Mouse (Mus musculus): Measurements from ENCODE around the gene Slc16a10. TPM values are rescaled to one million over a fixed set of nuclear protein-coding genes. Genes with fewer than 3 reads are reported as not detected.
"Not testable (repeated sequence)": the region's sequence is repeated elsewhere in the genome, so short reads cannot be mapped to it uniquely, and the experiment has no call there.

Gene Slc16a10
- total RNA-seq, 2 experiments from 2014 or later = 27.7 to 28.0 TPM

- DNase-seq = peak; percentile 75
Measured at GRCm38 (mm10) chr10:40024554-40025428, 117.3 kb downstream of the Slc16a10 start, which contains the start of gene Mfsd4b1. Mfsd4b1 (minus strand) TSS chr10:40025268.

DNA sequence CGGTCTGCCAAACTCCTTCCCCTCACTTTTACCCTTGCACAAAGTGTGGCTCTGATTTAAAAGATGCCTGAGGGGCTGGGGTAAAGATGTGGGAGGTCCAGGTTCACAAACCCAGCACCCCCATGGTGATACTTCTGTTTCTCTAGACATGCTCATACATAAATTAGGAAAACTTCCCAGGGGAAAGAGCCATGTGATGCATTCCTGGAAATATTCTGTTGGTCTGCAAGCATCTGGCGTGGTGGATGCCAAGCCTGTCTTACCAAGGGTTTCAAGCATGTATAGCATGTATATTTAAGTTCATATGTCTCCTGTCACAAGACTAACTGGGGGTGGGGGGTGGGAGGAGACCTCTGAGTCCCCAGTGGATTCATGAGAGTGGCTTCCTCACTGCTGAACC, 121.7 kb downstream of the Slc16a10 start:
- DNase-seq = no peak

DNA sequence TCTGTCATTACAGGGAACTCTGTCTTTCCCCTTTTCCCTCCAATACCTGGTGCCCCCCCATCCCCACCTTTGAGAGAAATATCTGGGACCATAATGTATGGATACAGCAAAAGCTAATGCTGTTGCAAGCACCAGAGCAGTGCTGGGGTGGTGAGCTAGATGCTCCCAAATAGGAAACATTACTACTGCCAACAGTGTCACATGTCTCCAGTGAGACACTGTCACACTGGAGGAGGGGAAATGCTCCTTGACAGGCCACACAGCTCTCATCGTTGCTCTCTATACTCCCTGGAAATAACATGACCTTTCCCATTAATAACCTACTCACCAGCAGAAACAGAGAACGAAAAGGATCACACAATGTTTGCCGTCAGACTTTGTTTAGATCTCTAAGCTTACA, 122.6 kb downstream of the Slc16a10 start:
- no peak for DNase-seq

GRCm38 (mm10) chr10:40018261-40018860, 123.7 kb downstream of the Slc16a10 start:
- no peak for DNase-seq

- no peak for DNase-seq
Measured at GRCm38 (mm10) chr10:40009591-40009990, 132.5 kb downstream of the Slc16a10 start.

GRCm38 (mm10) chr10:40008847-40009246, 133.2 kb downstream of the Slc16a10 start:
- not testable (repeated sequence) for DNase-seq

DNA sequence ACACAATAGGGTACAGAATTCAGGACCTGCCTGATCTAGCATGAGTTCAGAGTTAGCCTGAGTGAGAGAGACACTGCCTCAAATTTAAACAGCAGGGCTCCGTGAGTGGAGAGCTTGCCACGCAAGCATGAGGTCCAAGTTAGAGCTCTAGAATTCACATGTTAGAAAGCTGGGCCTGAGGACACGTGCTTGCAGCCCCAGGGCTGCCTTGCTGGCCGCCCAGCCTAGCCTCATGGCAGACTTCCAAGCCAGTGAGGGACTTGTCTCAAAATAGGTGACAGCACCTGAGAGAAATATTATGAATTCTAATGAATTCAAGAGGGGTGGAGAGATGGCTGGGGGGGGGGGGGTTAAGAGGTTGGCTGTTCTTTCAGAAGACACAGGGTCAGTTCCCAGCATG, 134.1 kb downstream of the Slc16a10 start:
- DNase-seq = no peak

GRCm38 (mm10) chr10:40006963-40007362, 135.1 kb downstream of the Slc16a10 start:
- DNase-seq = no peak

DNA sequence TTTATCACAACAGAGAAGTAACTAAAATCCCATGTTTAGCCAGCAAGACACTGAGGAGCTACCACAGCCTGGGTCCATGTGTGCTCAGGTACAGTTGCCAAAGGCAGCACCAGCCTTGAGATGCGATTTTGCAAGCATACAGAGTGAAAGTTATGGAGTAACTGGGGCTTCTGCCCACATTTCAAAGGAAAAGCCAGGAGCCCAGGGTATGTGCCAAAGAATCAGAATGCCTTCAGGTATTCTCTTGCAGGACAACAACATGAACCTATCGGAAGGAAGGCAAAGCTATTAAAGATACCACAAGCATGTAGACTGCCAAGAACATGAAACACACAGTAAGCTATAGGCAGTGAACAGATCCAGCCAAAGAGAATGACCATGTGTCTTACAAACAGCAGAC, 141.3 kb downstream of the Slc16a10 start:
- DNase-seq = no peak

DNA sequence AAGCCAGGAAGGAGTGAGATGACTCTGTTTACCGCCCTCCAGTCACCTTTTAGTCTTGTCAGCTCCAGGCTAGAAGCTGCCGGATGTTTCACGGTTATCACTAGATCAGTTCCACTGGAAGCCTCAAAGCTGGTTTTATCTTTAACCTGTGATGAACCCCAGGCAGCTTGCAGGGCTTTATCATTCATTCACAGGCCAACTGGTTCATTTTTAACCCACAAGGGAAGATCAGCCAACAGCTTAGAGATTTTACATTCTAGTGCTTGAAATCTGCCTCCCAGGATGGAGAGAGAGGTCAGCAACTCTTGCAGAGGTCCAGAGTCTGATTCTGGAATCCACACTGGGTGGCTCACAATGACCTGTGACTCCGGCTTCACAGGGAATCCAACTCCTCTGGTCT, 150.9 kb downstream of the Slc16a10 start:
- no peak for DNase-seq

GRCm38 (mm10) chr10:39986466-39986865, 155.6 kb downstream of the Slc16a10 start, which contains the start of gene Mfsd4b5:
Mfsd4b5 (minus strand) TSS chr10:39986646.
- no peak for DNase-seq

Other genes with a start within 250 kb of the Slc16a10 start
- 1 to 10 TPM; 3.0 to 3.1 TPM for gene Mfsd4b4, start 243.0 kb downstream of the Slc16a10 start, total RNA-seq (2021)
- under 1 TPM; 0.29 to 0.40 TPM for gene Mfsd4b2, start 215.3 kb downstream of the Slc16a10 start, total RNA-seq (2021)
- 1 to 10 TPM; 2.1 to 2.4 TPM for gene Mfsd4b3, start 182.1 kb downstream of the Slc16a10 start, total RNA-seq (2021)
- under 1 TPM; 0.52 TPM for gene Mfsd4b5, start 155.6 kb downstream of the Slc16a10 start, total RNA-seq (2021)
- gene Mfsd4b1, start 117.0 kb downstream of the Slc16a10 start, total RNA-seq (2021) = under 1 TPM; 0.40 to 0.65 TPM
- 10 to 100 TPM; 18.7 to 20.3 TPM for gene Rpf2, start 104.8 kb upstream of the Slc16a10 start, total RNA-seq (2021)
- 10 to 100 TPM; 28.2 to 30.1 TPM for gene Gtf3c6, start 115.8 kb upstream of the Slc16a10 start, total RNA-seq (2021)
- 10 to 100 TPM; 16.7 to 21.3 TPM for gene Amd1, start 159.9 kb upstream of the Slc16a10 start, total RNA-seq (2021)
- gene Cdk19, start 197.3 kb upstream of the Slc16a10 start, total RNA-seq (2021) = 1 to 10 TPM; 7.2 to 8.4 TPM

All from gastrocnemius, postnatal 10 days (tissue).